Mouse (Mus musculus) neutrophil, adult 5-6 weeks (primary cell): ENCODE results near the gene Olfr1082. TPM values are rescaled to one million over a fixed set of nuclear protein-coding genes. Genes with fewer than 3 reads are reported as not detected.
"Not testable (repeated sequence)": the region's sequence is repeated elsewhere in the genome, so short reads cannot be mapped to it uniquely, and the experiment has no call there.

ENCODE experiments used
- ATAC-seq: fragments of 151-379, 151-347 bp; 2 replicates; pipeline ENCODE4 v1.8.0; 2017; ENCODE audit warnings: mild to moderate bottlenecking, moderate TSS enrichment; ENCODE audit not compliant: insufficient number of reproducible peaks, poor library complexity, low FRiP score, severe bottlenecking; ENCODE audit errors: extremely low read depth
- total RNA-seq: library from RNA; stranded (forward); fragments of 200-1000 nt; gene quantifications from 2 replicates; pipeline ENCODE4 v1.2.3, GENCODE M21; 2017

The Olfr1082 gene
- total RNA-seq, result not detected in 2 replicates

DNA sequence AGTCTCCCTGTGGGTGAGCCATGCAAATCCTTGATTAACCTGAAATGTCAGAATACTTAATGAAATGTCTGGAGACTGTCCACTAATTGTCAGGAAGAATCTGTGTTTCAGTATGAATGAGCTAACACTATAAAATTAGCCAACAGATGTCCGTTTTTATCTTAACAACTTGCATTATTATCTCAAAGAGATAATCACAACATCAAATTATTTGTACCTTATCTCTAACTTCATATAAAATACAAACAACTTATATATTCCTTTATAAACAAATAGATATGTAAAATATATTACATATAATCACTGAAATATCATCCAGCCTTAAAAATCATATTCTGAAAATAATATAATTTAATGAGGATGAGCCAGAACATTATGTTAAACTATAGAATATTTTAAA lies at the start of gene Olfr1082:
Gene Olfr1082 (minus strand): TSS at position 101 of the 400 bp plus-strand sequence.
- not testable (repeated sequence) for ATAC-seq

DNA sequence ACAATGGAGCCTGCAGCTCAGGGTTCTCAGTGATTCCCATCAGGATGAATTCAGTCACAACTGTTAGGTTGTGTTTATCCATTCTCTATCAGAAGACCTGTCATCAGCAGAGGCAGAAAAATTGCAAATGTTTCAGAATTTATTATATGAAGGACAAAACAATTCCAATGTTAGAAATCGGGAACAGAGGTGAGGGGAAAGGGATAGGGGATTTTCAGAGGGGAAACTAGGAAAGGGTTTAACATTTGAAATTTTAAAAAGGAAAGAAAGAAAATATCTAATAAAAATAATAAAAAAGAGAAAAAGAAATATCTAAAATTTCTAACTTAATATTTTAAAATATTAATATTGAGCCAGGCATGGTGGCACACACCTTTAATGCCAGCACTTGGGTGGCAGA lies 40.9 kb upstream of the Olfr1082 start, which contains the start of gene Olfr1084:
Gene Olfr1084 (minus strand): TSS at position 101 of the 400 bp plus-strand sequence.
- ATAC-seq, result not testable (repeated sequence)

DNA sequence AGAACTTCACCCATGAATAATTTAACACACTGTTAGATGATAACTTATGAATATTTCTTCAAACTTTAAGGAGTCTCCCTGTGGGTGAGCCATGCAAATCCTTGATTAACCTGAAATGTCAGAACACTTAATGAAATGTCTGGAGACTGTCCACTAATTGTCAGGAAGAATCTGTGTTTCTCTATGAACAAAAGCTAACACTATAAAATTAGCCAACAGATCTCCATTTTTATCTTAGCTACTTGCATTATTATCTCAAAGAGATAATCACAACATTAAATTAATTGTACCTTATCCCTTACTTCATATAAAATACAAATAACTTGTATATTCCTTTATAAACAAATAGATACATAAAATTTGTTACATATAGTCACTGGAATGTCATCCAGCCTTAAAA lies 40.6 kb downstream of the Olfr1082 start, which contains the start of gene Olfr1080:
Gene Olfr1080 (minus strand): TSS at position 101 of the 400 bp plus-strand sequence.
- not testable (repeated sequence) for ATAC-seq

Other genes with a start within 250 kb of the Olfr1082 start
- not detected in 2 replicates for gene Olfr1055, start 248.7 kb downstream of the Olfr1082 start, total RNA-seq
- not detected in 2 replicates for gene Olfr1056, start 236.5 kb downstream of the Olfr1082 start, total RNA-seq
- not detected in 2 replicates for gene Olfr1057, start 220.6 kb downstream of the Olfr1082 start, total RNA-seq
- gene Olfr1058, start 210.4 kb downstream of the Olfr1082 start, total RNA-seq, result not detected in 2 replicates
- not detected in 2 replicates for gene Olfr1061, start 184.9 kb downstream of the Olfr1082 start, total RNA-seq
- gene Olfr1062, start 172.2 kb downstream of the Olfr1082 start, total RNA-seq, result not detected in 2 replicates
- gene Olfr1065, start 148.4 kb downstream of the Olfr1082 start, total RNA-seq, result not detected in 2 replicates
- gene Olfr1066, start 142.7 kb downstream of the Olfr1082 start, total RNA-seq, result not detected in 2 replicates
- gene Olfr228, start 111.6 kb downstream of the Olfr1082 start, total RNA-seq, result not detected in 2 replicates
- gene Olfr1076, start 90.5 kb downstream of the Olfr1082 start, total RNA-seq, result not detected in 2 replicates
- not detected in 2 replicates for gene Olfr1079, start 56.5 kb downstream of the Olfr1082 start, total RNA-seq
- gene Olfr1080, start 40.7 kb downstream of the Olfr1082 start, total RNA-seq, result not detected in 2 replicates
- gene Olfr1084, start 40.8 kb upstream of the Olfr1082 start, total RNA-seq, result not detected in 2 replicates
- gene Olfr1085, start 63.1 kb upstream of the Olfr1082 start, total RNA-seq, result 0.12 TPM in 1 of 2 replicates, not detected in the other
- not detected in 2 replicates for gene Olfr1086, start 81.1 kb upstream of the Olfr1082 start, total RNA-seq
- gene Olfr1087, start 99.4 kb upstream of the Olfr1082 start, total RNA-seq, result not detected in 2 replicates
- not detected in 2 replicates for gene Olfr1089, start 134.7 kb upstream of the Olfr1082 start, total RNA-seq
- gene Olfr1090, start 160.0 kb upstream of the Olfr1082 start, total RNA-seq, result not detected in 2 replicates
- not detected in 2 replicates for gene Olfr1093, start 183.5 kb upstream of the Olfr1082 start, total RNA-seq
- 0.12 TPM in 1 of 2 replicates, not detected in the other for gene Olfr141, start 211.1 kb upstream of the Olfr1082 start, total RNA-seq
- gene Olfr1094, start 225.7 kb upstream of the Olfr1082 start, total RNA-seq, result 0.37 TPM in 1 of 2 replicates, not detected in the other